Mouse (Mus musculus): ENCODE measurements at regions not wholly inside any gene's neighbourhood (a gene's known extent, or its start where the extent isn't known, plus 50 kb on each side); places are given as distances from the start of the nearest gene placed in this dataset.
"Not testable (repeated sequence)": the region's sequence is repeated elsewhere in the genome, so short reads cannot be mapped to it uniquely, and the experiment has no call there.

DNA sequence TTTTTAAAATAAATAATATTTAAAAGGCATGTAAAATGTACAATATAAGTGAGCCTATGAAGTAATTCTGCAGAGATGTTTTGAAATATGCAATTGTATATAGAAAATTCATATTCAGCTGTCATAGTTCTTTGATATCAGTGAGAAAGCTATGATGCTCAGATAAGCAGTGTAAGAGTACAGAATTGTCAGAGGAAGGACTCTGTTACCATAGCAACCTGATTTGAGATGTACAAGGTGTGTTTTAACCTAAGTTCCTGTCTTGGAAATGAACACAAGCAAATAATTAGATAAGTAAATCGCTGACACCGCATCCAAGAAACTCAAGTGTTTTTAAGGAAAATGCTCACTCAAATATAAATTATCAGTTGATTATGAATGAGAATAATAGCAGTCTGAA, 271.8 kb downstream of the Gabrg2 start:
- DNase-seq (ENCODE audit: low spot score in 2 of 2): no peak

DNA sequence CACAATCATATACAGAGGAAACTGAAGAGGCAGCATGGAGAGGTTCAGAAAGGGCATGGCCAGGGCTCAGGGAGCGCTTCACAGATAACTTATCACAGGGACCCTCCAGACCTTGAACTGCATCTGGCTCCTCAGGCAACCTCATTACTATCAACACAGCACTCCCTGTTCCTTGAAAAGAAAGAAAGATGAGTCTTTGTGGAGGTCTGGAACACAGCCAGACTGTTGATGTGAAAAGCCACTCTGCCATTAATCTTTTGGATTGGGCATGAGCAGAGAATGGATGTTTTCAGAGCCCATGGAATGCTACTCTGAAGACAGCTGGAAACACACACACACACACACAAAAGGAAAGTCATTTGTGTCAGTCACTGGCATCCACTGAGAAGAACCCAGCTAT, 284.0 kb downstream of the Gabrg2 start:
- DNase-seq (ENCODE audit: low spot score in 2 of 2): no peak

DNA sequence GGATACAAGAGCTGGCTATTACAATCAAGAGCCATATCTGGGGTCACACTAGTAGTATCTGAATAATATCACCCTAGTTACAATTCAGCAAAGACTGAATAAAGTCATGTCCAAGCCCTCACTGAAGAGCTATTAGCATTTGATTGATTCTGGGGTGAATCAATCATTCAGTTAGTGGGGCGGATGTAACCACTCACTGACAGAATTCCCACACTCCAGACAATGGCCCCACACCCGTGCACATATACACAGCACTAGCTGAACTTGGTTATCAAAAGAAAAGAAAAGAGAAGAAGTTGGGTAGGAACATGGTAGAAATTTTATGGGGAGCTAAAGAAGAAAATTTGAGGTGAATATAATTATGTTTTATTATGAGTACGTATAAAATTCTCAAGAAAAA, 310.0 kb downstream of the Gabrg2 start:
- DNase-seq (ENCODE audit: low spot score in 2 of 2): no peak

DNA sequence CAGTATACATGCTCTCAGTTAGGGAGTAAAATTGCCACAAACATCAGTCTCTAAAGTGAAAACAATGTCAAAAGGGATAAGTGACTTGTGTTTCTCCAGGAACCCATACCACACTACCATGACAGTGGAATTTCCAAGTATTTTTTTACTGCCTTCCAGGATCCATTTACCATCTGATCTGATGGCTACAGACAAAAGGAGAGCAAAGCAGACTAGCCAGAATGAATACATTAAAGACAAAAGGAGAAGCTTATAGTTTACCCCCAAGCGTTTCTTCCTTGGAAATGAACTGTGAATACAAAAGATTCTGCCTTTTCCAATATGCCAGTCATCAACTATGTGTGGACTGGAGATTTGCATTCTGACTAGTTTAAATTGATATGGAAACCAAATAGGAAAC, 317.7 kb downstream of the Gabrg2 start:
- DNase-seq (ENCODE audit: low spot score in 2 of 2): no peak

DNA sequence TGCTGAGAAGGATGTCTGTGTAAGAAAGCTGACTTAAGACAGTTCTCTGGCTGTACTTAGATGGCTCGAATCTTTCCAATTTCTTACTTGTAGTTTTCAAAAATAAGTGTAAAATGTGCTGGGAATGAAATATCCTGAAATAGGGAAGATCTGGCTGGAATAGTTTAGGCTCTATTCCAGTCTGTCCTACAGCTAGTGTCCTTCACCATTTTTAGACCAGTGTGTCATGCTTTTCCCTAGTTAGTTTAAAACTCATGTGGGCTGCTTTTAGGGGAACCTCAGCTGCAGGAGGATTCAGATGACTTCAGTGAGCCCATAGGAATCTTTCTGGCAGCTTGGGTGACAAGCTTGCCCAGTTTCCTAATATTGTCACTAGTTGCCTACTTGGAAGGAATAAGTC, 348.1 kb downstream of the Gabrg2 start:
- peak; percentile 24 to 52 for DNase-seq (ENCODE audit: low spot score in 2 of 2)

DNA sequence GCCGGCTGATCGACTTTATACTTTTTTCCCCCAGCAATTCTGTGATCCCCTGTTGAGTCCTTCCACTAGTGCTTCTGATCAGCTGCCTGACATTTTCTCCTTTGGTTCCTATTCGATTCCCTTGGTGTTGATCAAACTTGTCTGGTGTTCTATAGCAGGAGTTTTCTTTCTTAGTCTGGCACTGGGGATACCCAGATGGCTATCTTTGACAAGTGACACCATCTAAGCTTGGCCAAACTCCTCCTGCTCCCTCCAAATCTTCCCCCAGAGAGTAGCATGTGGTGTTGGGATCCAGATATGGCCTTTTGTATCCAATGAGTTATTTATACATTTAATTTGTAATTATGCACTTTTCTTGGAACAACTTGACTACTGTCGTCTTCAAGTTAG, 355.2 kb downstream of the Gabrg2 start:
- no peak for DNase-seq (ENCODE audit: low spot score in 2 of 2)

DNA sequence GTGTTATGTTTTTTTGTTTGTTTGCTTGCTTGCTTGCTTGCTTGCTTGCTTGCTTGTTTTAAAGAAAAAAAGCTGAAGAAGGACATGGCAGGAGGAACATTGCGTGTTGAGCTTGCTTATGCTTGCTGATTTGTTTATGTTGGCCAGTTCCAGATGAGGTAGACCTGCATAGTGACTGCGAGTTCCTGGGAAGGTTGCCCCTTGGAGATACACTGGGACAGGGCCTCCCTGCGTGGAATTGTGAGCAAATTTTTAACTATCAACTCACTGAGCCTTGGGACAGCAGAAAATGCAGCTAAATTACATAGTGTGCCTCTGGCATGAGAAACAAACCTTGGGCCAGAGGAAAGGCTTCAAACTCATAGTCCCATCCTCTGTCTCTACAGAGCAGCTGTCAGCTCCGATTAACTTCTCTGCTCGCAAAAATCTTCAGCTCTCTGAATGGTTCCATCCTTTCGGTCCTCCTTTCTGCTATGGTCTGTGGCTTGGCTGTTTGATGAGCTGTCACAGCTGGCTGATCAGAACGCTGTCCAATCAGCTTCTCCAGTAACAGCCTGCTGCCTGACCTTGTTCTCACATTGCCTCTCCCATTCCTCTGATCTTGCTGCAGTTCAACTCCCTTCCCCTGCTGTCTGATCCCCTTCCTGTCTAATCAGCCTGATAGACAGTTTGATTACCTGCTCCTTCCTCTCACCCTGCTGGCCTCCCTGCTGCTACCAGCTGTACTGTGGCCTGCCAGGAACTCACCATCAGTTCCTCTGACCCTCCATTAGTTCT, 355.7 kb downstream of the Gabrg2 start:
- no peak for DNase-seq (ENCODE audit: low spot score in 2 of 2)

DNA sequence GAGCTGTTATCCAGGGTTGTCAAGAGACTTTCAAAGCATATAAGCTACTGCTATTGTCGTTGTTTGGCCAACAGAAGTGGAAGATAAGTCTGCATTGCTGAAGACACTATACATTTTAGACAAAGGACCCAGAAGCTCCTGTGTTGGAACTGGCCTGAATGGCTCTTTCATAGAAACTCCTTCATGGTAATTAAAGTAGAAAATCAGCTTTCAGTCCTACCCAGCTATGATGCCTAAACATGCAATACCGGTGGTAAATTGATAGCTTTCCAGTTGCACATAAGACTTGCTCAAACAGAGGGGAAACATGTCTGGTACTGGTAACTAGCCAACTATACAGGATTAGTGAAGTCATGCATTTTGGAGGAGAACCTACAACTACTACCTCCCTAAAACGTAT, 356.6 kb downstream of the Gabrg2 start:
- DNase-seq (ENCODE audit: low spot score in 2 of 2): no peak

DNA sequence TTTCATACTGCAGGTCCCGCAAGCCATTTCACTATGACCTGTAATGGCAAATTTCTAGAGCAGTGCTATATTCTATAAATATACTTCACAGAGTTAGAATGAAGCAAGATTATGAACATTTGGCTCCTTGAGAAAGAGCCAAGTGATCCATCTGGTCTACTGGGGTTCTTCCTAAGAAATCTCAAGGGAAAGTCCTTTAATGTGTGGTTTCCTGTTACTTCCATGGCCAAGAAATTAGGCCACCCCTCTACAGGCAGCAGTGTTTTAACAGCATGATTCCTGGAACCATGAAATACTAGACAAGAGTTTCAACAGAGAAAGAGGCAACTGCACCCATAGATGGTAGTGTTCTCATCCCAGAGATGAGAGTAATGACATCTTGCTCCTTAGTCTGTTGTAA, 401.7 kb downstream of the Gabrg2 start:
- DNase-seq (ENCODE audit: low spot score in 2 of 2): peak; percentile 8 to 22

DNA sequence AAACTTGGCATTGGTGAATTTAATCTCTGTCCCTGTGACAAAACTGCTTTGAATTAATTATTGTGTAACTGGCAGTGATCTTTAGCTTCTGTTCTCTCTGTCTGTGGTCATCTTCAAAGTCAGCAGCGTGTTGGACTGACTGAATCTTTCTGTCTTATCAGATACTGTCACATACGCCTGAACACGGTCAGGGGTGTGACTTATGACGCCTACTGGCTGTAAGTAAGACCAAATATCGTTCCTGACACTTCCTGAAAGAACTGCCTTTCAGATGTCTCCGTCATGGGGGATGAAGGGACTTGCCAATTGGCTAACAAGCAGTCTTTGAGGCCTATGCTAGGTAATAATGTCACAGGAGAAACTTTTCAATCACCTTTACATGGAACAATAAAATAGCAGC, 402.2 kb downstream of the Gabrg2 start:
- DNase-seq (ENCODE audit: low spot score in 2 of 2): no peak

DNA sequence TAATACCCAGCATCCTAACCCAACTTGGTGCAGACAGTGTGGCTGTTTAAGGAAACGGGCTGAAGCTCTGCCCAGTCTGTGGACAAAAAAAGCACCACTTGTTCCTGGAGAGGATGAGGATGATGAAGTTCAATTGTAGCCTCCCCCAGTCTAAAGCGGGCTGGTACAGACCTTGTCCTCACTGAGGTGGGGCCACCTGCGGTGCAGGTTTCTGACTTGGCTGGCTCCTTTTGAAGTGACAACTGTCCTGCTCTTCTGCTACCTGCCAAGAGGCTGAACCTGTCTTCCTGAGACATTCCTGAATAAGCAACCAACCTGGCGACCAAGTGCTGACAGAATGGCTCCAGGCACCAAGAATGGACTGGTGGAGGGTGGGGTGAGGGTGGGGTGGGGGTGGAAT, 409.2 kb downstream of the Gabrg2 start:
- not testable (repeated sequence) for DNase-seq (ENCODE audit: low spot score in 2 of 2)

All from left cerebral cortex, adult 9 months (tissue).